Mouse (Mus musculus) granulocyte monocyte progenitor cell, adult 5-6 weeks (primary cell): ENCODE results near the gene Chpt1. TPM values are rescaled to one million over a fixed set of nuclear protein-coding genes. Genes with fewer than 3 reads are reported as not detected.

Experiments
- ATAC-seq: replicated peaks from 2 replicates; pipeline ENCODE4 v1.8.0; 2016; ENCODE audit warnings: mild to moderate bottlenecking, moderate TSS enrichment, inconsistent platforms; ENCODE audit not compliant: poor library complexity, severe bottlenecking
- total RNA-seq, 2 experiments: library from RNA; stranded (forward) in 1 of 2; stranded (reverse) in 1 of 2; fragments of 200-712, 200-1000 nt in 1 of 2; fragments of >200 nt in 1 of 2; fragmentation: Nextera tagmentation in 1 of 2; gene quantifications; 2 replicates each; pipeline ENCODE4 v1.2.3; 2014 to 2017

Chpt1 gene
- total RNA-seq, 2 experiments from 2014 or later = 23.8 to 30.8 TPM

DNA sequence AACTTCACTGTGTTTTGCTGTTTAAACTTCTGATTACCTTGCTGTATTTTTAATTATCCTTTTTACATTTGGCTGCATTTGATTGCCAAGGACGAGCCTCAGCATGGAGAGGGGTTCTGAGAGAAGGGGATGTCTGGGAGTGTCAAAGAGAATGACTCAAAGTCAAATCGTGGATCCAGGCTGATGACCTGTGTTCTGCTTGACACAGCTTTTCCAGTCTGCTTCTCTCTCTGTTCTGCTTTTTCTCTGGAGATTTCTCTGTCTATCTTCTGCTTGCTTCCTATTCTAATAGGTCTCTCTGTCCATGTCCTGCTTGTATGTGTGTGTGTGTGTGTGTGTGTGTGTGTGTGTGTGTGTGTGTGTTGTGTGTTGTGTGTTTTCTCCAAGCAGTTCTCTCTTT lies 94.1 kb downstream of the Chpt1 start:
- peak; percentile 46 for ATAC-seq

DNA sequence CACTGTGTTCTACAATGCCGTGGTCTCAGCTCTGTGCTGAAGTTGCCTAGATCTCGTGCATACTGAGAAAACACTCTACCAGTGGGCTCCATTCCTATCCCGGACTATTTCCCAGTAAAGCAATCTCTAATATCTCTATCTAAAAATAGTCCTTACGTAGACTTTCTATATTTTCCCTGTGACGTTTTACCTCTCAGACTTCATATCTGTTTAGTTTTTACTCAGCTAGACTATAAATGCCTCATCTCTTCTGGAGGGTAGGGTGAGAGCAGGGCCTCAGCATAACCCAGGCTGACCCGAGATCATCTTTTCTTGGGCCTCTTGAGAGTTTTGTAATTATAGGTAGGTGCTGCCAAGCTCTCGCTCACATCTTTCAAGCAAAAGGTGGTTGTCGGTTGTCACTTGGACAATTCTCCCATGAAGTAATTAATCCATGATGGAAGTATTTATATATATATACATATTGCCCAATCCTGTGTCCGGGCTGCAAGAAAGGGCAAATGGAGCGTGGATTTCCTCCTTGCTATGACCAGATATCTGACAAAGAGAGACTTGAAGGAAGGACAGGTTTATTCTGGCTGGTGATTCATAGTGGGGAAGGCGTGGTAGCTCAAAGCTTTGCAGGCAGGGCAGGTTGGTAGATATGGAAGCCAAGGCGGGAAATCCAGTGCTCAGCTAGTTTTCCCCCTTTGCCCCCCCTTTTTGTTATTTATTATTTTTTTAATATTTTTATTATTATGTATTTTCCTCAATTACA lies 95.8 kb downstream of the Chpt1 start:
- no peak for ATAC-seq

- ATAC-seq = no peak
Observed at GRCm38 (mm10) chr10:88405812-88406211, 98.1 kb downstream of the Chpt1 start.

- 0 out of 2 replicates have a peak, but pooled peaks have one; percentile 24 for ATAC-seq
Observed at GRCm38 (mm10) chr10:88404220-88404619, 99.7 kb downstream of the Chpt1 start.

DNA sequence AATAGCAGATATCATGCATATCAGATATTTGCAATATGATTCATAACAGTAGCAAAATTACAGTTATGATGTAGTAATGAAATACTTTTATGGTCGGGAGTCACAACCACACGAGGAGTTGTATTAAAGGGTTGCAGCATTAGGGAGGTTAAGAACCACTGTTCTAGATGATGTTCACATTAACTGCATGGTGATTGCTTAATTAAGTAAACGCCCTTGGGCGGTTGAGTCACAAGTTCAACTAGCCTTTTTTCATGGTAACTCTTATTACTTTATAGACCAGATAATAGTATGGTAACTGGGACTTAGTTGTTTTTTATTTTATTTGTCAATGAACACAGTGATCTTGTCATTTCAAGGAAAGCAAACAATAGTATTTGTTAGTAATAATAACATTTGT lies 100.9 kb downstream of the Chpt1 start:
- peak; percentile 38 for ATAC-seq

Other genes with a start within 250 kb of the Chpt1 start
- gene Dram1, start 125.0 kb downstream of the Chpt1 start, total RNA-seq (2014; fragmentation: Nextera tagmentation) = 21.7 and 34.6 TPM in 2 replicates
- gene Dram1, start 125.0 kb downstream of the Chpt1 start, total RNA-seq (2017) = 24.8 and 33.2 TPM in 2 replicates
- gene Gnptab, start 124.9 kb downstream of the Chpt1 start, total RNA-seq (2014; fragmentation: Nextera tagmentation) = 80.5 and 85.2 TPM in 2 replicates
- gene Gnptab, start 124.9 kb downstream of the Chpt1 start, total RNA-seq (2017) = 53.4 and 62.9 TPM in 2 replicates
- gene Sycp3, start 44.5 kb downstream of the Chpt1 start, total RNA-seq (2014; fragmentation: Nextera tagmentation) = not detected in 2 replicates
- gene Sycp3, start 44.5 kb downstream of the Chpt1 start, total RNA-seq (2017) = 0.30 TPM in 1 of 2 replicates, not detected in the other
- not detected in 2 replicates for gene Mybpc1, start 101.1 kb upstream of the Chpt1 start, total RNA-seq (2014; fragmentation: Nextera tagmentation)
- not detected in 2 replicates for gene Mybpc1, start 101.1 kb upstream of the Chpt1 start, total RNA-seq (2017)
- gene Spic, start 180.9 kb upstream of the Chpt1 start, total RNA-seq (2014; fragmentation: Nextera tagmentation) = 1.9 TPM in 1 of 2 replicates, not detected in the other
- gene Spic, start 180.9 kb upstream of the Chpt1 start, total RNA-seq (2017) = 3.1 TPM in 1 of 2 replicates, not detected in the other
- 82.8 and 86.9 TPM in 2 replicates for gene Arl1, start 226.8 kb upstream of the Chpt1 start, total RNA-seq (2014; fragmentation: Nextera tagmentation)
- gene Arl1, start 226.8 kb upstream of the Chpt1 start, total RNA-seq (2017) = 105 and 108 TPM in 2 replicates